Mouse (Mus musculus): ENCODE data around the gene Stk33. TPM values are rescaled to one million over a fixed set of nuclear protein-coding genes. Genes with fewer than 3 reads are reported as not detected.

The Stk33 gene
- polyA plus RNA-seq, 1 experiment = 0.90 TPM

- peaks cover 8% of the 10 kb centered on the region for H3K4me1 ChIP-seq (ENCODE audit: control insufficient read depth, insufficient read depth, low read length)
- H3K4me3 ChIP-seq (replicated peaks; ENCODE audit: insufficient read depth, low read depth, low read length) = no peak overlapping the region
- no peak for DNase-seq
- no peak overlapping the region for H3K27ac ChIP-seq (ENCODE audit: insufficient read depth, low read length)
- H3K27me3 ChIP-seq (ENCODE audit: control insufficient read depth, insufficient read depth, low read length) = no peaks in the 10 kb centered on the region
- TF ChIP-seq POLR2A (IDR thresholded peaks at IDR 0.05; ENCODE audit: borderline replicate concordance, insufficient read depth, low read length) = no peak
- TF ChIP-seq CTCF (IDR thresholded peaks at IDR 0.05; ENCODE audit: borderline replicate concordance, insufficient read depth, low read depth, low read length) = no peak
- 78% methylated on average over 4 of the region's 4 CpGs for WGBS
Observed at GRCm38 (mm10) chr7:109267370-109267769, 171.5 kb downstream of the Stk33 start.

GRCm38 (mm10) chr7:109266181-109266580 is 172.7 kb downstream of the Stk33 start:
- Histone ChIP-seq H3K27me3 (ENCODE audit: control insufficient read depth, insufficient read depth, low read length) (no peaks in the 10 kb centered on the region), H3K4me1 (ENCODE audit: control insufficient read depth, insufficient read depth, low read length) (peaks cover 8% of the 10 kb centered on the region), H3K27ac (ENCODE audit: insufficient read depth, low read length) (no peak overlapping the region), H3K4me3 (replicated peaks; ENCODE audit: insufficient read depth, low read depth, low read length) (no peak overlapping the region)
- DNase-seq = no peak
- WGBS = 74% methylated on average over 1 of the region's 1 CpGs
- no peak for TF ChIP-seq POLR2A (IDR thresholded peaks at IDR 0.05; ENCODE audit: borderline replicate concordance, insufficient read depth, low read length)
- TF ChIP-seq CTCF (IDR thresholded peaks at IDR 0.05; ENCODE audit: borderline replicate concordance, insufficient read depth, low read depth, low read length) = no peak

GRCm38 (mm10) chr7:109265606-109266005 is 173.3 kb downstream of the Stk33 start:
- Histone ChIP-seq H3K4me1 (ENCODE audit: control insufficient read depth, insufficient read depth, low read length) (peaks cover 8% of the 10 kb centered on the region), H3K27me3 (ENCODE audit: control insufficient read depth, insufficient read depth, low read length) (no peaks in the 10 kb centered on the region), H3K27ac (ENCODE audit: insufficient read depth, low read length) (no peak overlapping the region), H3K4me3 (replicated peaks; ENCODE audit: insufficient read depth, low read depth, low read length) (no peak overlapping the region)
- WGBS = 93% methylated on average over 5 of the region's 5 CpGs
- no peak for DNase-seq
- TF ChIP-seq POLR2A (IDR thresholded peaks at IDR 0.05; ENCODE audit: borderline replicate concordance, insufficient read depth, low read length) (no peak), CTCF (IDR thresholded peaks at IDR 0.05; ENCODE audit: borderline replicate concordance, insufficient read depth, low read depth, low read length) (no peak)

GRCm38 (mm10) chr7:109255506-109256352 is 183.2 kb downstream of the Stk33 start:
- Histone ChIP-seq H3K27ac (ENCODE audit: insufficient read depth, low read length) (no peak overlapping the region), H3K4me3 (replicated peaks; ENCODE audit: insufficient read depth, low read depth, low read length) (no peak overlapping the region), H3K4me1 (ENCODE audit: control insufficient read depth, insufficient read depth, low read length) (no peaks in the 10 kb centered on the region), H3K27me3 (ENCODE audit: control insufficient read depth, insufficient read depth, low read length) (no peaks in the 10 kb centered on the region)
- TF ChIP-seq CTCF (IDR thresholded peaks at IDR 0.05; ENCODE audit: borderline replicate concordance, insufficient read depth, low read depth, low read length) (peak; percentile 63), POLR2A (IDR thresholded peaks at IDR 0.05; ENCODE audit: borderline replicate concordance, insufficient read depth, low read length) (no peak)
- peak; percentile 55 to 61 for DNase-seq
- 20% methylated on average over 28 of the region's 28 CpGs for WGBS

GRCm38 (mm10) chr7:109251418-109251817 is 187.5 kb downstream of the Stk33 start:
- Histone ChIP-seq H3K27me3 (ENCODE audit: control insufficient read depth, insufficient read depth, low read length) (no peaks in the 10 kb centered on the region), H3K27ac (ENCODE audit: insufficient read depth, low read length) (no peak overlapping the region), H3K4me3 (replicated peaks; ENCODE audit: insufficient read depth, low read depth, low read length) (no peak overlapping the region), H3K4me1 (ENCODE audit: control insufficient read depth, insufficient read depth, low read length) (no peaks in the 10 kb centered on the region)
- DNase-seq = no peak
- 98% methylated on average over 3 of the region's 3 CpGs for WGBS
- TF ChIP-seq CTCF (IDR thresholded peaks at IDR 0.05; ENCODE audit: borderline replicate concordance, insufficient read depth, low read depth, low read length) (no peak), POLR2A (IDR thresholded peaks at IDR 0.05; ENCODE audit: borderline replicate concordance, insufficient read depth, low read length) (no peak)

- no peak for TF ChIP-seq CTCF (IDR thresholded peaks at IDR 0.05; ENCODE audit: borderline replicate concordance, insufficient read depth, low read depth, low read length)
- no peak for TF ChIP-seq POLR2A (IDR thresholded peaks at IDR 0.05; ENCODE audit: borderline replicate concordance, insufficient read depth, low read length)
- WGBS = 96% methylated on average over 10 of the region's 10 CpGs
- no peak overlapping the region for H3K4me3 ChIP-seq (replicated peaks; ENCODE audit: insufficient read depth, low read depth, low read length)
Observed at GRCm38 (mm10) chr7:109244776-109245175, 194.1 kb downstream of the Stk33 start.

GRCm38 (mm10) chr7:109241313-109241712 is 197.6 kb downstream of the Stk33 start:
- TF ChIP-seq POLR2A (IDR thresholded peaks at IDR 0.05; ENCODE audit: borderline replicate concordance, insufficient read depth, low read length) = no peak
- TF ChIP-seq CTCF (IDR thresholded peaks at IDR 0.05; ENCODE audit: borderline replicate concordance, insufficient read depth, low read depth, low read length) = no peak
- DNase-seq = no peak
- 25% methylated on average over 19 of the region's 19 CpGs for WGBS
- H3K27ac ChIP-seq (ENCODE audit: insufficient read depth, low read length) = no peak overlapping the region
- H3K4me1 ChIP-seq (ENCODE audit: control insufficient read depth, insufficient read depth, low read length) = no peaks in the 10 kb centered on the region
- H3K4me3 ChIP-seq (replicated peaks; ENCODE audit: insufficient read depth, low read depth, low read length) = no peak overlapping the region
- H3K27me3 ChIP-seq (ENCODE audit: control insufficient read depth, insufficient read depth, low read length) = no peaks in the 10 kb centered on the region

More at GRCm38 (mm10) chr7:109244776-109245175, 194.1 kb downstream of the Stk33 start:
- Histone ChIP-seq H3K27me3 (ENCODE audit: control insufficient read depth, insufficient read depth, low read length) (no peaks in the 10 kb centered on the region), H3K4me1 (ENCODE audit: control insufficient read depth, insufficient read depth, low read length) (no peaks in the 10 kb centered on the region), H3K27ac (ENCODE audit: insufficient read depth, low read length) (no peak overlapping the region)
- DNase-seq = no peak

- DNase-seq = no peak
- H3K4me3 ChIP-seq (replicated peaks; ENCODE audit: insufficient read depth, low read depth, low read length) = no peak overlapping the region
- no peak overlapping the region for H3K27ac ChIP-seq (ENCODE audit: insufficient read depth, low read length)
- no peak for TF ChIP-seq POLR2A (IDR thresholded peaks at IDR 0.05; ENCODE audit: borderline replicate concordance, insufficient read depth, low read length)
- TF ChIP-seq CTCF (IDR thresholded peaks at IDR 0.05; ENCODE audit: borderline replicate concordance, insufficient read depth, low read depth, low read length) = no peak
- H3K27me3 ChIP-seq (ENCODE audit: control insufficient read depth, insufficient read depth, low read length) = no peaks in the 10 kb centered on the region
- H3K4me1 ChIP-seq (ENCODE audit: control insufficient read depth, insufficient read depth, low read length) = no peaks in the 10 kb centered on the region
- 92% methylated on average over 1 of the region's 1 CpGs for WGBS
Observed at GRCm38 (mm10) chr7:109239346-109239745, 199.5 kb downstream of the Stk33 start.

All from cerebellum, adult 2 months (tissue).